Mouse (Mus musculus) ovary, postnatal 36 days (tissue): Measurements from ENCODE around the gene Olfr648.

Experiments
- DNase-seq: peaks from one replicate; pipeline ENCODE4 v3.0.0; 2022; ENCODE audit warnings: low spot score, mixed read lengths

Olfr648 gene

GRCm38 (mm10) chr7:104183292-104183691, at the start of gene Olfr648:
TSS of gene Olfr648 (minus strand) at chr7:104183392.
- no peak for DNase-seq

- no peak for DNase-seq
Observed at GRCm38 (mm10) chr7:104231203-104231602, 48.0 kb upstream of the Olfr648 start.

GRCm38 (mm10) chr7:104218701-104219569, 35.7 kb upstream of the Olfr648 start, which contains the start of gene Trim6:
TSS of gene Trim6 (plus strand) at chr7:104218793.
- DNase-seq = peak; percentile 75

- DNase-seq = no peak
Observed at GRCm38 (mm10) chr7:104217881-104218280, 34.7 kb upstream of the Olfr648 start.

- no peak for DNase-seq
Observed at GRCm38 (mm10) chr7:104216011-104216535, 32.9 kb upstream of the Olfr648 start.

- no peak for DNase-seq
Observed at GRCm38 (mm10) chr7:104206197-104206596, 23.0 kb upstream of the Olfr648 start.

GRCm38 (mm10) chr7:104199822-104200221, 16.6 kb upstream of the Olfr648 start:
- DNase-seq = peak; percentile 62

- no peak for DNase-seq
Observed at GRCm38 (mm10) chr7:104195885-104196284, 12.7 kb upstream of the Olfr648 start, which contains the start of gene Olfr649. TSS of gene Olfr649 (minus strand) at chr7:104195985.

GRCm38 (mm10) chr7:104191275-104191674, 8.1 kb upstream of the Olfr648 start:
- no peak for DNase-seq

GRCm38 (mm10) chr7:104179074-104179473, 4.1 kb downstream of the Olfr648 start:
- DNase-seq = no peak

- no peak for DNase-seq
Observed at GRCm38 (mm10) chr7:104178422-104179054, 4.7 kb downstream of the Olfr648 start.

GRCm38 (mm10) chr7:104175085-104175484, 8.1 kb downstream of the Olfr648 start:
- no peak for DNase-seq

- no peak for DNase-seq
Observed at GRCm38 (mm10) chr7:104169634-104170204, 13.5 kb downstream of the Olfr648 start.

GRCm38 (mm10) chr7:104167105-104167504, 16.1 kb downstream of the Olfr648 start:
- no peak for DNase-seq

GRCm38 (mm10) chr7:104150456-104150855, 32.7 kb downstream of the Olfr648 start, which contains the start of gene Ubqlnl:
TSS of gene Ubqlnl (minus strand) at chr7:104150556.
- DNase-seq = no peak

GRCm38 (mm10) chr7:104143179-104143578, 40.0 kb downstream of the Olfr648 start, which contains the start of gene Ubqln3:
TSS of gene Ubqln3 (minus strand) at chr7:104143279.
- no peak for DNase-seq

- DNase-seq = no peak
Observed at GRCm38 (mm10) chr7:104137305-104137704, 45.9 kb downstream of the Olfr648 start, which contains the start of gene Olfr643. TSS of gene Olfr643 (minus strand) at chr7:104137405.

- no peak for DNase-seq
Observed at GRCm38 (mm10) chr7:104129726-104130125, 53.5 kb downstream of the Olfr648 start, which contains the start of gene Ubqln5. TSS of gene Ubqln5 (minus strand) at chr7:104129826.
